Mouse (Mus musculus) heart, postnatal 0 days (tissue): Measurements from ENCODE around the gene Greb1. TPM values are rescaled to one million over a fixed set of nuclear protein-coding genes. Genes with fewer than 3 reads are reported as not detected.
A peak's percentile ranks its signal among the peaks of the same experiment; 100 is the strongest.

ENCODE experiments used
- ATAC-seq: fragments of 200-750 bp; cut with Nextera tagmentation; 2 replicates; pipeline ENCODE4 v1.8.0; 2017; ENCODE audit warnings: low read depth, moderate number of reproducible peaks, moderate library complexity; ENCODE audit not compliant: insufficient read depth
- DNase-seq: peaks from one replicate; pipeline ENCODE4 v3.0.0-alpha.2; 2016; ENCODE audit warnings: low spot score
- H3K27ac ChIP-seq: fragments of 300-500 bp; sonication (generic); 2 replicates; pipeline ENCODE4 v1.5.1; 2014; ENCODE audit warnings: low read depth, mild to moderate bottlenecking
- H3K27me3 ChIP-seq: fragments of 300-500 bp; sonication (generic); 2 replicates; pipeline ENCODE4 v1.6.1; 2014; ENCODE audit warnings: low read length, mixed read lengths; ENCODE audit not compliant: control insufficient read depth, insufficient read depth
- H3K36me3 ChIP-seq: fragments of 300-500 bp; sonication (generic); replicated peaks from 2 replicates; pipeline ENCODE4 v1.6.1; 2014; ENCODE audit warnings: low read length, mixed read lengths; ENCODE audit not compliant: control insufficient read depth, insufficient read depth
- H3K4me1 ChIP-seq: fragments of 300-500 bp; sonication (generic); 2 replicates; pipeline ENCODE4 v1.6.1; 2014; ENCODE audit warnings: antibody characterized with exemption; ENCODE audit not compliant: control insufficient read depth, insufficient read depth
- H3K4me2 ChIP-seq: fragments of 300-500 bp; sonication (generic); 2 replicates; pipeline ENCODE4 v1.6.1; 2014; ENCODE audit warnings: low read depth, mild to moderate bottlenecking, low read length, moderate library complexity
- H3K4me3 ChIP-seq: fragments of 300-500 bp; sonication (generic); 2 replicates; pipeline ENCODE4 v1.5.1; 2014; ENCODE audit warnings: low read depth, low read length
- H3K9ac ChIP-seq: fragments of 300-500 bp; sonication (generic); replicated peaks from 2 replicates; pipeline ENCODE4 v1.6.1; 2014; ENCODE audit warnings: low read depth, low read length, mixed read lengths
- H3K9me3 ChIP-seq: fragments of 300-500 bp; sonication (generic); replicated peaks from 2 replicates; pipeline ENCODE4 v1.6.1; 2016; ENCODE audit warnings: low read length; ENCODE audit not compliant: control insufficient read depth
- CTCF ChIP-seq: IDR thresholded peaks from 2 replicates; pipeline ENCODE4 v1.5.1; 2016; ENCODE audit warnings: antibody characterized with exemption, control low read depth, low read depth
- EP300 ChIP-seq: IDR thresholded peaks from 2 replicates; pipeline ENCODE4 v1.6.1; 2016; ENCODE audit warnings: antibody characterized with exemption, low read depth
- WGBS: fragments of 180-500 bp; shearing (Covaris S2); extraction: QIAGEN DNeasy Blood & Tissue Kit; methylation state at CpG from one replicate; pipeline ENCODE4 v1.1.7; 2014; 5-methylcytosine and 5-hydroxymethylcytosine counted together
- polyA plus RNA-seq: library from polyadenylated mRNA; unstranded; fragments of >200 nt; fragmentation: Nextera tagmentation; extraction: Ambion mirVana; gene quantifications from 2 replicates; pipeline ENCODE4 v1.2.1, GENCODE M21; 2015
- total RNA-seq: library from RNA; depleted of rRNA; stranded (reverse); fragments of >200 nt; gene quantifications from 2 replicates; pipeline ENCODE4 v1.2.3, GENCODE M21; 2014; ENCODE audit warnings: low replicate concordance

The Greb1 gene
- total and polyA plus RNA-seq, 2 experiments from 2014 or later = 0.11 to 0.15 TPM

GRCm38 (mm10) chr12:16840842-16841782 is 40.4 kb upstream of the Greb1 start:
- no peaks in the 10 kb centered on the region for H3K36me3 ChIP-seq
- peak; percentile 75 for DNase-seq
- H3K4me3 ChIP-seq = no peak overlapping the region
- no peaks in the 10 kb centered on the region for H3K27me3 ChIP-seq
- H3K9me3 ChIP-seq = 0 out of 2 replicates have a peak, but pooled peaks cover 6% of the 10 kb centered on the region
- peaks cover 35% of the 10 kb centered on the region for H3K4me1 ChIP-seq
- peak overlapping the region; percentile 73 for H3K27ac ChIP-seq
- WGBS = 25% methylated on average over 8 of the region's 8 CpGs
- TF ChIP-seq CTCF = no peak
- TF ChIP-seq EP300 = no peak
- no peak overlapping the region for H3K9ac ChIP-seq
- no peak overlapping the region for H3K4me2 ChIP-seq
- ATAC-seq = no peak

- 79% methylated on average over 4 of the region's 4 CpGs for WGBS
- no peak overlapping the region for H3K4me3 ChIP-seq
- DNase-seq (no peak), ATAC-seq (no peak)
- H3K9me3 ChIP-seq = 0 out of 2 replicates have a peak, but pooled peaks cover 6% of the 10 kb centered on the region
- H3K9ac ChIP-seq = no peak overlapping the region
- 0 out of 2 replicates have a peak overlapping the region, but pooled peaks have one; percentile 5 for H3K27ac ChIP-seq
- no peaks in the 10 kb centered on the region for H3K27me3 ChIP-seq
- peaks cover 35% of the 10 kb centered on the region for H3K4me1 ChIP-seq
- no peak for TF ChIP-seq CTCF
- TF ChIP-seq EP300 = no peak
- no peak overlapping the region for H3K4me2 ChIP-seq
- H3K36me3 ChIP-seq = no peaks in the 10 kb centered on the region
Observed at GRCm38 (mm10) chr12:16837766-16838165, 37.1 kb upstream of the Greb1 start.

- H3K27me3 ChIP-seq = no peaks in the 10 kb centered on the region
- peak overlapping the region; percentile 90 for H3K27ac ChIP-seq
- WGBS = 6% methylated on average over 9 of the region's 9 CpGs
- ATAC-seq (peak; percentile 88), DNase-seq (peak; percentile 94)
- 0 out of 2 replicates have a peak, but pooled peaks cover 6% of the 10 kb centered on the region for H3K9me3 ChIP-seq
- H3K4me2 ChIP-seq = peak overlapping the region; percentile 33
- H3K9ac ChIP-seq = peak overlapping the region; percentile 9; the same call in 1 of the 2 replicates
- TF ChIP-seq EP300 (peak; percentile 56; the same call in 1 of the 2 replicates), CTCF (peak; percentile 43; the same call in 1 of the 2 replicates)
- peak overlapping the region; percentile 15; the same call in 1 of the 2 replicates for H3K4me3 ChIP-seq
- no peaks in the 10 kb centered on the region for H3K36me3 ChIP-seq
- H3K4me1 ChIP-seq = peaks cover 30% of the 10 kb centered on the region
Observed at GRCm38 (mm10) chr12:16836188-16836587, 35.5 kb upstream of the Greb1 start.

- Histone ChIP-seq H3K27me3 (no peaks in the 10 kb centered on the region), H3K9me3 (0 out of 2 replicates have a peak, but pooled peaks cover 6% of the 10 kb centered on the region), H3K4me2 (no peak overlapping the region), H3K4me1 (peaks cover 22% of the 10 kb centered on the region), H3K9ac (no peak overlapping the region), H3K36me3 (no peaks in the 10 kb centered on the region), H3K27ac (no peak overlapping the region), H3K4me3 (no peak overlapping the region)
- DNase-seq (no peak), ATAC-seq (no peak)
- no peak for TF ChIP-seq CTCF
- no peak for TF ChIP-seq EP300
- WGBS = 66% methylated on average over 11 of the region's 11 CpGs
Observed at GRCm38 (mm10) chr12:16834701-16835100, 34.0 kb upstream of the Greb1 start.

GRCm38 (mm10) chr12:16831071-16831470 is 30.4 kb upstream of the Greb1 start:
- ATAC-seq = no peak
- Histone ChIP-seq H3K4me3 (no peak overlapping the region), H3K9me3 (no peaks in the 10 kb centered on the region), H3K4me1 (peaks cover 12% of the 10 kb centered on the region), H3K4me2 (no peak overlapping the region), H3K36me3 (peaks cover 6% of the 10 kb centered on the region; the same call in 1 of the 2 replicates), H3K9ac (no peak overlapping the region), H3K27me3 (no peaks in the 10 kb centered on the region), H3K27ac (no peak overlapping the region)
- no peak for TF ChIP-seq EP300
- no peak for TF ChIP-seq CTCF
- no peak for DNase-seq
- WGBS = 47% methylated on average over 4 of the region's 4 CpGs
